Mouse (Mus musculus) CH12.LX (cell line): Measurements from ENCODE around the gene Ap1s2.
A peak's percentile ranks its signal among the peaks of the same experiment; 100 is the strongest.

ENCODE experiments used
- CTCF ChIP-seq, 2 experiments: IDR thresholded peaks in 1 of 2; conservative IDR thresholded peaks in 1 of 2; 2 replicates each; pipeline ENCODE4 v1.5.1; 2011 to 2012; ENCODE audit warnings: low read depth in 2 of 2, low read length in 2 of 2, improper control_type of control experiment in 1 of 2, inconsistent platforms in 1 of 2, mild to moderate bottlenecking in 1 of 2, moderate library complexity in 1 of 2
- E2F4 ChIP-seq: IDR thresholded peaks from 2 replicates; pipeline ENCODE4 v1.6.1; 2011; ENCODE audit warnings: low read depth, low read length, improper control_type of control experiment; ENCODE audit not compliant: insufficient replicate concordance
- USF1 ChIP-seq: IDR thresholded peaks from 2 replicates; pipeline ENCODE4 v1.6.1; 2014; ENCODE audit warnings: low read depth, mild to moderate bottlenecking, inconsistent platforms, low read length, improper control_type of control experiment

DNA sequence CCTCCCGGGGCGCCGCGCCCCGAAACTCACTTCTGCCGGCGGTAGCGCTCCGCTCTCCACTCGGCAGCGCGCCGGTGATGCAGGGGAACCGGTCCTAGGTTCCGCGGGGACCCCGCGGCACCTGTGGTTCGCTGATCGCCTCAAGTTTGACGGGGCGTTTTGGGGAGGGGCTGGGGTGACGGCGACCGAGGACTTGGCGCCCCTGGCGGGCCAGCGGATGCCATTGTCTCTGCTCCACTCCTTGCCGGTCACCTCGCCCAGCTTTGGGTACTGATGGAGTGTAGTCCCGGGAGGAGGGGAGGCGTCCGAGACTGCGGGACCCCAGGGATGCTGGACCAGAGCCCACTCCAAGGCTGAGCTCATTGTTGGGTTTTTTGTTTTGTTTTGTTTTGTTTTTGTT is 564 bp downstream of the Ap1s2 start:
- no peak for TF ChIP-seq E2F4
- peak in 1 of 2 experiments; percentile 29; a peak in 1 of 4 replicates for TF ChIP-seq CTCF (conservative IDR thresholded peaks at IDR 0.05 in 1 of 2, IDR thresholded peaks at IDR 0.05 in 1 of 2; ENCODE audit: low read depth in 2 of 2, low read length in 2 of 2)
- no peak for TF ChIP-seq USF1
